Mouse (Mus musculus): ENCODE results near the gene Klf2. TPM values are rescaled to one million over a fixed set of nuclear protein-coding genes. Genes with fewer than 3 reads are reported as not detected.

Klf2 gene
- polyA plus RNA-seq, 1 experiment from 2014 or later, result 4.0 TPM

GRCm38 (mm10) chr8:72351405-72352005 lies 32.7 kb downstream of the Klf2 start:
- no peaks in the 10 kb centered on the region for H3K9me3 ChIP-seq (replicated peaks; ENCODE audit: control insufficient read depth, low read length, poor library complexity, severe bottlenecking)
- H3K4me3 ChIP-seq (ENCODE audit: low read depth, low read length), result no peak overlapping the region
- no peak overlapping the region for H3K27ac ChIP-seq (ENCODE audit: low read length)
- H3K4me2 ChIP-seq (ENCODE audit: low read length), result no peak overlapping the region
- 94% methylated on average over 7 of the region's 7 CpGs for WGBS
- H3K4me1 ChIP-seq (ENCODE audit: control insufficient read depth, insufficient read depth, low read length), result no peaks in the 10 kb centered on the region
- ATAC-seq, result no peak
- H3K9ac ChIP-seq (ENCODE audit: low read depth, low read length), result no peak overlapping the region
- peaks cover 15% of the 10 kb centered on the region for H3K36me3 ChIP-seq (ENCODE audit: control insufficient read depth, insufficient read depth, low read length)
- no peaks in the 10 kb centered on the region for H3K27me3 ChIP-seq (ENCODE audit: control insufficient read depth, insufficient read depth, low read depth, low read length)

GRCm38 (mm10) chr8:72352951-72353699 lies 34.3 kb downstream of the Klf2 start:
- WGBS, result 79% methylated on average over 8 of the region's 8 CpGs
- H3K4me1 ChIP-seq (ENCODE audit: control insufficient read depth, insufficient read depth, low read length), result no peaks in the 10 kb centered on the region
- ATAC-seq, result peak; percentile 53
- H3K9ac ChIP-seq (ENCODE audit: low read depth, low read length), result no peak overlapping the region
- H3K27me3 ChIP-seq (ENCODE audit: control insufficient read depth, insufficient read depth, low read depth, low read length), result no peaks in the 10 kb centered on the region
- no peak overlapping the region for H3K27ac ChIP-seq (ENCODE audit: low read length)
- peaks cover 19% of the 10 kb centered on the region for H3K36me3 ChIP-seq (ENCODE audit: control insufficient read depth, insufficient read depth, low read length)
- H3K9me3 ChIP-seq (replicated peaks; ENCODE audit: control insufficient read depth, low read length, poor library complexity, severe bottlenecking), result no peaks in the 10 kb centered on the region
- H3K4me3 ChIP-seq (ENCODE audit: low read depth, low read length), result no peak overlapping the region
- no peak overlapping the region for H3K4me2 ChIP-seq (ENCODE audit: low read length)

- Histone ChIP-seq H3K27me3 (ENCODE audit: control insufficient read depth, insufficient read depth, low read depth, low read length) (no peaks in the 10 kb centered on the region), H3K4me2 (ENCODE audit: low read length) (no peak overlapping the region), H3K4me1 (ENCODE audit: control insufficient read depth, insufficient read depth, low read length) (no peaks in the 10 kb centered on the region), H3K4me3 (ENCODE audit: low read depth, low read length) (no peak overlapping the region), H3K36me3 (ENCODE audit: control insufficient read depth, insufficient read depth, low read length) (peaks cover 19% of the 10 kb centered on the region), H3K9ac (ENCODE audit: low read depth, low read length) (no peak overlapping the region), H3K27ac (ENCODE audit: low read length) (no peak overlapping the region), H3K9me3 (replicated peaks; ENCODE audit: control insufficient read depth, low read length, poor library complexity, severe bottlenecking) (no peaks in the 10 kb centered on the region)
- WGBS, result 86% methylated on average over 7 of the region's 7 CpGs
- ATAC-seq, result no peak
Observed at GRCm38 (mm10) chr8:72353700-72354045, 34.8 kb downstream of the Klf2 start.

- Histone ChIP-seq H3K9me3 (replicated peaks; ENCODE audit: control insufficient read depth, low read length, poor library complexity, severe bottlenecking) (no peaks in the 10 kb centered on the region), H3K4me2 (ENCODE audit: low read length) (no peak overlapping the region), H3K4me3 (ENCODE audit: low read depth, low read length) (no peak overlapping the region), H3K36me3 (ENCODE audit: control insufficient read depth, insufficient read depth, low read length) (peaks cover 19% of the 10 kb centered on the region), H3K27ac (ENCODE audit: low read length) (no peak overlapping the region), H3K9ac (ENCODE audit: low read depth, low read length) (no peak overlapping the region), H3K4me1 (ENCODE audit: control insufficient read depth, insufficient read depth, low read length) (no peaks in the 10 kb centered on the region), H3K27me3 (ENCODE audit: control insufficient read depth, insufficient read depth, low read depth, low read length) (no peaks in the 10 kb centered on the region)
- 86% methylated on average over 11 of the region's 11 CpGs for WGBS
- ATAC-seq, result no peak
Observed at GRCm38 (mm10) chr8:72354272-72354671, 35.4 kb downstream of the Klf2 start.

- Histone ChIP-seq H3K27ac (ENCODE audit: low read length) (no peak overlapping the region), H3K9me3 (replicated peaks; ENCODE audit: control insufficient read depth, low read length, poor library complexity, severe bottlenecking) (no peaks in the 10 kb centered on the region), H3K4me3 (ENCODE audit: low read depth, low read length) (no peak overlapping the region), H3K27me3 (ENCODE audit: control insufficient read depth, insufficient read depth, low read depth, low read length) (no peaks in the 10 kb centered on the region), H3K4me1 (ENCODE audit: control insufficient read depth, insufficient read depth, low read length) (no peaks in the 10 kb centered on the region), H3K9ac (ENCODE audit: low read depth, low read length) (no peak overlapping the region), H3K36me3 (ENCODE audit: control insufficient read depth, insufficient read depth, low read length) (peaks cover 20% of the 10 kb centered on the region), H3K4me2 (ENCODE audit: low read length) (no peak overlapping the region)
- no peak for ATAC-seq
- 97% methylated on average over 3 of the region's 3 CpGs for WGBS
Observed at GRCm38 (mm10) chr8:72356593-72356992, 37.8 kb downstream of the Klf2 start.

GRCm38 (mm10) chr8:72360162-72360561 lies 41.3 kb downstream of the Klf2 start:
- Histone ChIP-seq H3K4me2 (ENCODE audit: low read length) (no peak overlapping the region), H3K9ac (ENCODE audit: low read depth, low read length) (no peak overlapping the region), H3K27ac (ENCODE audit: low read length) (no peak overlapping the region), H3K4me3 (ENCODE audit: low read depth, low read length) (no peak overlapping the region), H3K9me3 (replicated peaks; ENCODE audit: control insufficient read depth, low read length, poor library complexity, severe bottlenecking) (no peaks in the 10 kb centered on the region), H3K36me3 (ENCODE audit: control insufficient read depth, insufficient read depth, low read length) (peaks cover 26% of the 10 kb centered on the region), H3K4me1 (ENCODE audit: control insufficient read depth, insufficient read depth, low read length) (no peaks in the 10 kb centered on the region), H3K27me3 (ENCODE audit: control insufficient read depth, insufficient read depth, low read depth, low read length) (no peaks in the 10 kb centered on the region)
- ATAC-seq, result no peak

- Histone ChIP-seq H3K27me3 (ENCODE audit: control insufficient read depth, insufficient read depth, low read depth, low read length) (no peaks in the 10 kb centered on the region), H3K4me2 (ENCODE audit: low read length) (no peak overlapping the region), H3K4me1 (ENCODE audit: control insufficient read depth, insufficient read depth, low read length) (no peaks in the 10 kb centered on the region), H3K4me3 (ENCODE audit: low read depth, low read length) (no peak overlapping the region), H3K27ac (ENCODE audit: low read length) (no peak overlapping the region), H3K36me3 (ENCODE audit: control insufficient read depth, insufficient read depth, low read length) (peaks cover 30% of the 10 kb centered on the region), H3K9me3 (replicated peaks; ENCODE audit: control insufficient read depth, low read length, poor library complexity, severe bottlenecking) (no peaks in the 10 kb centered on the region), H3K9ac (ENCODE audit: low read depth, low read length) (no peak overlapping the region)
- 97% methylated on average over 4 of the region's 4 CpGs for WGBS
- ATAC-seq, result no peak
Observed at GRCm38 (mm10) chr8:72362754-72363153, 43.9 kb downstream of the Klf2 start.

GRCm38 (mm10) chr8:72363457-72363856 lies 44.6 kb downstream of the Klf2 start:
- Histone ChIP-seq H3K36me3 (ENCODE audit: control insufficient read depth, insufficient read depth, low read length) (peaks cover 33% of the 10 kb centered on the region), H3K27ac (ENCODE audit: low read length) (no peak overlapping the region), H3K9ac (ENCODE audit: low read depth, low read length) (no peak overlapping the region), H3K27me3 (ENCODE audit: control insufficient read depth, insufficient read depth, low read depth, low read length) (no peaks in the 10 kb centered on the region), H3K9me3 (replicated peaks; ENCODE audit: control insufficient read depth, low read length, poor library complexity, severe bottlenecking) (no peaks in the 10 kb centered on the region), H3K4me2 (ENCODE audit: low read length) (no peak overlapping the region), H3K4me3 (ENCODE audit: low read depth, low read length) (no peak overlapping the region), H3K4me1 (ENCODE audit: control insufficient read depth, insufficient read depth, low read length) (no peaks in the 10 kb centered on the region)
- 88% methylated on average over 7 of the region's 7 CpGs for WGBS
- no peak for ATAC-seq

- H3K4me2 ChIP-seq (ENCODE audit: low read length), result no peak overlapping the region
- H3K9ac ChIP-seq (ENCODE audit: low read depth, low read length), result no peak overlapping the region
- H3K4me1 ChIP-seq (ENCODE audit: control insufficient read depth, insufficient read depth, low read length), result no peaks in the 10 kb centered on the region
- H3K9me3 ChIP-seq (replicated peaks; ENCODE audit: control insufficient read depth, low read length, poor library complexity, severe bottlenecking), result no peaks in the 10 kb centered on the region
- 100% methylated on average over 2 of the region's 2 CpGs for WGBS
- no peaks in the 10 kb centered on the region for H3K27me3 ChIP-seq (ENCODE audit: control insufficient read depth, insufficient read depth, low read depth, low read length)
- ATAC-seq, result no peak
- no peak overlapping the region for H3K27ac ChIP-seq (ENCODE audit: low read length)
- H3K36me3 ChIP-seq (ENCODE audit: control insufficient read depth, insufficient read depth, low read length), result peaks cover 43% of the 10 kb centered on the region
- H3K4me3 ChIP-seq (ENCODE audit: low read depth, low read length), result no peak overlapping the region
Observed at GRCm38 (mm10) chr8:72365016-72365415, 46.2 kb downstream of the Klf2 start.

Data from midbrain, embryonic 16.5 days (tissue).